Mouse (Mus musculus): ENCODE measurements at regions not wholly inside any gene's neighbourhood (a gene's known extent, or its start where the extent isn't known, plus 50 kb on each side); places are given as distances from the start of the nearest gene placed in this dataset.

- Histone ChIP-seq H3K4me2 (no peak overlapping the region), H3K4me3 (ENCODE audit: low read depth, low read length) (no peak overlapping the region), H3K9me3 (ENCODE audit: low read depth, low read length) (no peaks in the 10 kb centered on the region), H3K36me3 (ENCODE audit: insufficient read depth) (no peaks in the 10 kb centered on the region), H3K27ac (ENCODE audit: low read depth) (no peak overlapping the region), H3K27me3 (ENCODE audit: insufficient read depth, low read length) (no peaks in the 10 kb centered on the region), H3K9ac (no peak overlapping the region), H3K4me1 (ENCODE audit: insufficient read depth) (no peaks in the 10 kb centered on the region)
- DNase-seq (no peak), ATAC-seq (ENCODE audit: insufficient read depth) (no peak)
- 65% methylated on average over 5 of the region's 5 CpGs for WGBS
- no peak for TF ChIP-seq CTCF (IDR thresholded peaks at IDR 0.05; ENCODE audit: low read depth)
Observed at GRCm38 (mm10) chr2:78004426-78004825, 58.3 kb upstream of the Cwc22 start.
